Mouse (Mus musculus) thymus, postnatal 10 days (tissue): ENCODE data around the gene Igfbp5.

Experiments used
- DNase-seq, 2 experiments: peaks; one replicate each; pipeline ENCODE4 v3.0.0; 2021; ENCODE audit warnings: low spot score in 2 of 2

Igfbp5 gene

DNA sequence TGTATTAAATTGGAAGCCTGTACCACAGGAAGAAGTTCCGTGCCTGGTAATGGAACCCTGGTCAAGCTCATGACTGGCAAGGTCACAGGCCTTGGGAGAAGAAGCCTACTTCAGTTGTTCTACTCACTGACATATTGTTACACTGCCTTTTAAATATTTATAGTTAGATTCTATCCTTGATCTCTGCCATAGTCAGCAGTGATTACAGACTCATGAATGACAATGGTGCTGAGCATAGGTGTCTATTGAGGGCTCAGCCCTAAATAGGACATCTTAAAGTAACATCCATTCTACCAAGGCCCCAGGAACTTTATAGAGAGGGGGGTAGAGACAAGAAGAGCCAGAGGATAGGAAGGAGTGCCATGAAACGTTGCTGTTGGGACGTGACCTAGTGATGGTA lies 63.6 kb downstream of the Igfbp5 start:
- no peak for DNase-seq

GRCm38 (mm10) chr1:72809951-72810675 lies 64.6 kb downstream of the Igfbp5 start:
- no peak for DNase-seq

- no peak for DNase-seq
Measured at GRCm38 (mm10) chr1:72809304-72809703, 65.4 kb downstream of the Igfbp5 start.
